Comparison of ENCODE assay signal across 17 mouse cellular contexts in the genomic region with DNA sequence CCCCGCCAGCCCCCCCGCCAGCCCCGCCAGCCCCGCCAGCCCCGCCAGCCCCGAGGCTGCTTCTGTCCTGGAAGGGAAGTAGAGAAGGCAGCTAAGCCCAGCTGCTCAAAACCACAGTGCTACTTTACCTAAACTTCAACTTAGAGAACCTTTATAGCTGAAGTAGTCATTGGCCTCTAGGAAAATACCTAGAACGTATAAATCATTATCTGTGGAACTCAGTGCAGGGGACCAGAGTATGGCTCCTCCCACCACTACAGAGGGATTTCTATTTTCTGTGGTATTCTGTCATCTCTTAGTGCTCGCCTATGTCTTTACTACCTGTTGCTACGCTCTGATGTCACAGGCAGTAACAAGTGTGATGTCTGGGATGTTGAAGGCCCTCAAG. TPM values are rescaled to one million over a fixed set of nuclear protein-coding genes. Genes with fewer than 3 reads are reported as not detected.
DNase-seq lines count a peak whose midpoint lies in the region; ATAC-seq lines count a peak whose summit lies in the region.
"Had no signal": no experiment of that assay in that cellular context is flagged by ENCODE, and none has a peak within 500 bp of the region (broad histone marks: within the 10 kb centered on the region; RNA-seq: fewer than 3 reads in every experiment).

No protein-coding gene starts in this region.

- H3K9ac ChIP-seq in hindbrain, embryonic 15.5 days: no peak overlapping the region
- H3K9ac ChIP-seq in hindbrain, embryonic 13.5 days: no peak overlapping the region
- no peak overlapping the region for H3K9ac ChIP-seq in neural tube, embryonic 15.5 days (replicated peaks)
- H3K9ac ChIP-seq: heart, embryonic 15.5 days; liver, embryonic 12.5 days; midbrain, embryonic 15.5 days had no signal

- peak; percentile 49 for DNase-seq in thymus, postnatal 4 days
- DNase-seq in thymus, postnatal 10 days (ENCODE audit: low spot score in 2 of 2): no peak
- no peak for DNase-seq in retina, postnatal 1 day
- no peak for DNase-seq in gastrocnemius, postnatal 25 days
- DNase-seq: gastrocnemius, postnatal 14 days; lung, postnatal 14 days; thymus, adult 18-20 months had no signal

- WGBS in hindbrain, embryonic 15.5 days: 44% methylated on average over 9 of the region's 9 CpGs
- 29% methylated on average over 9 of the region's 9 CpGs for WGBS in hindbrain, embryonic 13.5 days
- WGBS in neural tube, embryonic 15.5 days: 46% methylated on average over 9 of the region's 9 CpGs

- no peak overlapping the region for H3K27ac ChIP-seq in hindbrain, embryonic 15.5 days (replicated peaks)
- no peak overlapping the region for H3K27ac ChIP-seq in hindbrain, embryonic 13.5 days
- H3K27ac ChIP-seq in neural tube, embryonic 15.5 days (replicated peaks): no peak overlapping the region
- H3K27ac ChIP-seq: heart, embryonic 15.5 days; hindbrain, postnatal 0 days; kidney, postnatal 0 days; liver, embryonic 12.5 days; midbrain, embryonic 15.5 days had no signal

- 0 out of 2 replicates have a peak overlapping the region, but pooled peaks have one; percentile 20 for H3K4me2 ChIP-seq in hindbrain, embryonic 15.5 days
- H3K4me2 ChIP-seq in hindbrain, embryonic 13.5 days: no peak overlapping the region
- H3K4me2 ChIP-seq in neural tube, embryonic 15.5 days: peak overlapping the region; percentile 30
- H3K4me2 ChIP-seq: heart, embryonic 15.5 days; liver, embryonic 12.5 days; midbrain, embryonic 15.5 days had no signal

- no peaks in the 10 kb centered on the region for H3K27me3 ChIP-seq in hindbrain, embryonic 15.5 days
- H3K27me3 ChIP-seq in hindbrain, embryonic 13.5 days: no peaks in the 10 kb centered on the region
- no peaks in the 10 kb centered on the region for H3K27me3 ChIP-seq in neural tube, embryonic 15.5 days (replicated peaks)
- H3K27me3 ChIP-seq: liver, embryonic 12.5 days; midbrain, embryonic 15.5 days had no signal

- no peak overlapping the region for H3K4me3 ChIP-seq in hindbrain, embryonic 15.5 days
- no peak overlapping the region for H3K4me3 ChIP-seq in hindbrain, embryonic 13.5 days
- no peak overlapping the region for H3K4me3 ChIP-seq in neural tube, embryonic 15.5 days (replicated peaks)
- H3K4me3 ChIP-seq: heart, embryonic 15.5 days; liver, embryonic 12.5 days; midbrain, embryonic 15.5 days had no signal

- H3K36me3 ChIP-seq in hindbrain, embryonic 15.5 days: peaks cover 25% of the 10 kb centered on the region
- H3K36me3 ChIP-seq in hindbrain, embryonic 13.5 days: peaks cover 59% of the 10 kb centered on the region
- H3K36me3 ChIP-seq in neural tube, embryonic 15.5 days: peaks cover 35% of the 10 kb centered on the region

- peaks cover 11% of the 10 kb centered on the region for H3K4me1 ChIP-seq in hindbrain, embryonic 15.5 days (replicated peaks)
- peaks cover 20% of the 10 kb centered on the region for H3K4me1 ChIP-seq in hindbrain, embryonic 13.5 days (replicated peaks)
- peaks cover 16% of the 10 kb centered on the region for H3K4me1 ChIP-seq in neural tube, embryonic 15.5 days
- H3K4me1 ChIP-seq: heart, embryonic 15.5 days; liver, embryonic 12.5 days had no signal

- H3K9me3 ChIP-seq in hindbrain, embryonic 15.5 days: no peaks in the 10 kb centered on the region
- no peaks in the 10 kb centered on the region for H3K9me3 ChIP-seq in hindbrain, embryonic 13.5 days
- H3K9me3 ChIP-seq in neural tube, embryonic 15.5 days (replicated peaks): no peaks in the 10 kb centered on the region
- H3K9me3 ChIP-seq: heart, embryonic 15.5 days; liver, embryonic 12.5 days; midbrain, embryonic 15.5 days had no signal

- no peak for ATAC-seq in hindbrain, embryonic 15.5 days (ENCODE audit: low FRiP score, low read depth)
- ATAC-seq in hindbrain, embryonic 13.5 days (ENCODE audit: low FRiP score): no peak
- ATAC-seq in granulocyte monocyte progenitor cell, adult 5-6 weeks (replicated peaks; ENCODE audit: poor library complexity, severe bottlenecking): peak; percentile 22; the same call in 1 of the 2 replicates
- no peak for ATAC-seq in neural tube, embryonic 15.5 days (ENCODE audit: low FRiP score)
- ATAC-seq: forebrain, embryonic 14.5 days; hindbrain, postnatal 0 days; liver, embryonic 12.5 days; midbrain, embryonic 15.5 days had no signal

RNA-seq across cellular contexts. Expression of a gene that starts 41.0 kb away (rescaled TPM):
- polyA plus RNA-seq in hindbrain, embryonic 15.5 days (2015; fragmentation: Nextera tagmentation; extraction: Ambion mirVana): 171 and 184 TPM in 2 replicates
- polyA plus RNA-seq in hindbrain, embryonic 13.5 days (2015; fragmentation: Nextera tagmentation; extraction: Ambion mirVana): 148 and 152 TPM in 2 replicates
- total RNA-seq in granulocyte monocyte progenitor cell, adult 5-6 weeks (2014; fragmentation: Nextera tagmentation): 21.4 and 32.6 TPM in 2 replicates
- total RNA-seq in granulocyte monocyte progenitor cell, adult 5-6 weeks (2017): 11.3 and 23.3 TPM in 2 replicates
- 138 and 164 TPM in 2 replicates for polyA plus RNA-seq in neural tube, embryonic 15.5 days (2015; fragmentation: Nextera tagmentation; extraction: Ambion mirVana)
- total RNA-seq in gastrocnemius, postnatal 25 days (2021): 10 to 100 TPM; 36.8 to 41.0 TPM
